Mouse (Mus musculus) ES-Bruce4 (cell line): ENCODE measurements around the gene Trim17. TPM values are rescaled to one million over a fixed set of nuclear protein-coding genes. Genes with fewer than 3 reads are reported as not detected.

ENCODE experiments used
- H3K27ac ChIP-seq: 2 replicates; pipeline ENCODE4 v1.5.1; 2012; ENCODE audit warnings: low read length, inconsistent platforms; ENCODE audit not compliant: insufficient read depth
- H3K27me3 ChIP-seq: 2 replicates; pipeline ENCODE4 v1.6.1; 2012; ENCODE audit warnings: mild to moderate bottlenecking, low read length, inconsistent platforms; ENCODE audit not compliant: control insufficient read depth, poor library complexity, insufficient read depth, severe bottlenecking
- H3K36me3 ChIP-seq: 2 replicates; pipeline ENCODE4 v1.6.1; 2012; ENCODE audit warnings: inconsistent platforms, mild to moderate bottlenecking, low read length, moderate library complexity; ENCODE audit not compliant: control insufficient read depth, poor library complexity, insufficient read depth, severe bottlenecking
- H3K4me1 ChIP-seq: one replicate; pipeline ENCODE4 v1.8.1; 2011; ENCODE audit warnings: low read length; ENCODE audit not compliant: control insufficient read depth, insufficient read depth
- H3K4me3 ChIP-seq: 2 replicates; pipeline ENCODE4 v1.5.1; 2011; ENCODE audit warnings: low read depth, mild to moderate bottlenecking, low read length
- H3K9ac ChIP-seq: 2 replicates; pipeline ENCODE4 v1.6.1; 2012; ENCODE audit warnings: low read depth, mild to moderate bottlenecking, inconsistent platforms; ENCODE audit not compliant: poor library complexity, severe bottlenecking
- H3K9me3 ChIP-seq: replicated peaks from 2 replicates; pipeline ENCODE4 v1.6.1; 2012; ENCODE audit warnings: mild to moderate bottlenecking, low read length, inconsistent platforms; ENCODE audit not compliant: control insufficient read depth, poor library complexity, insufficient read depth, severe bottlenecking
- CTCF ChIP-seq: IDR thresholded peaks from one replicate; pipeline ENCODE4 v1.8.1; 2011; ENCODE audit warnings: low read depth, low read length
- EP300 ChIP-seq: IDR thresholded peaks from 2 replicates; pipeline ENCODE4 v1.6.1; 2011; ENCODE audit warnings: low read depth, low read length; ENCODE audit not compliant: insufficient read depth
- POLR2A ChIP-seq: IDR thresholded peaks from one replicate; pipeline ENCODE4 v1.8.1; 2011; ENCODE audit warnings: low read length; ENCODE audit not compliant: insufficient read depth
- polyA plus RNA-seq: library from polyadenylated mRNA; stranded (reverse); fragments of >200 nt; gene quantifications from 2 replicates; pipeline ENCODE4 v1.2.4, GENCODE M21; 2011; ENCODE audit warnings: low read depth; ENCODE audit not compliant: missing spikeins, insufficient read depth, insufficient read length

Trim17 gene
- polyA plus RNA-seq, 1 experiment: not detected

DNA sequence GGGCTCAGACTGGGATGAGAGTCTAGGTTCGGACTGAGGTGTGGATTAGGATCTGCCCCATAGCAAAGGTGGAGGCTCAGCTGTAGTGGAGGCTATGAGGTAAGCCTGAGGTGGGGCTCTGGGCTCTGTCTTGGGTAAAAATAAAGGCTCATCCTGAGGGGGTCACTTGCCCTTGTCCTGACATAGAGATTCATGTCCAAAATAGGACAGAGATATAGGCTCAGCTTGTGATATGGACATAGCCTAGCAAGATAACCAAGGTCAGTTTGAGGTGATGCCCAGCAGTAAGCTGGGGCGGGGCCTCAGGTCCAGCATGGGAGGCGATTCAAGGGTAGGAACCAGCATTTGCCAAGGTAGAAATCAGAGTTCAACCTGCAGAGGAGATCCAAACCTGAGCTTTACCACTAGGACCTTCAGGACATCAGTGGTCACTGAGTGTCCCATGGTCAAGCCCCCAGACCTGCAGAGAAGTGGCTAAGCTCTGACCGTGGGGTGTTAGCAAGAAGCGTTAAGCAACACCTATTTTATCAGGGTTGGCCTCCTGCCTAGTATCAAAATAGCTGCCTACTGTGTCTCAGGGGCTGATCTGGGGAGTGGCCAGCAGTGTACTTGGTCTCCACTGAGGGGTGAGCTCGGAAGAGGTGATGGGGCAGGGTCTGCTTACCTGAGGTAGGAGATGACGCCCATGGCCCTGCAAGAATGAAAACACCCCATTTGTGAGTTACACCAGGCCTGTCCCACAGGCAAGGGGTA is 48.0 kb downstream of the Trim17 start:
- H3K4me1 ChIP-seq: no peaks in the 10 kb centered on the region

DNA sequence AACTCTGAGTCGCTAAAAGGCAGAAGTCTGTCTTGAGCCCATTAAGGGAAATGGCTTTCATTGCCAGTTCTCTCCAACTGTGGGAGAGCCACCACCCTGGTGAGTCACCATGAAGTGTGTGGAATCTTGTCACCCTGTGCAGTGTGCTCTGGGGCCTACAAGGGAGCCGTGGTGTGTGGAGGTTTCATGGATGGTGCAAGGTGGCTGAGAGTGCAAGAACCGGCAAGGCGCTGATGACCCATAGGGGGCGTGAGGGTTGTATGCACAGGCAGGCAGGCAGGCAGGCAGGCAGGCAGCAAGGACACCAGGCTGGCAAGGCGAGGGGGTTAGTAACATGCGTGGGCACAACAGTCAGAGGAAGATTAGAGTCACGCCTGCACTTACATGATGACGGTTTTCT is 60.6 kb downstream of the Trim17 start:
- Histone ChIP-seq H3K4me1 (no peaks in the 10 kb centered on the region), H3K9ac (no peak overlapping the region), H3K27me3 (no peaks in the 10 kb centered on the region), H3K36me3 (no peaks in the 10 kb centered on the region), H3K9me3 (no peaks in the 10 kb centered on the region), H3K4me3 (no peak overlapping the region), H3K27ac (no peak overlapping the region)
- TF ChIP-seq EP300: no peak
- peak; percentile 73 for TF ChIP-seq CTCF
- no peak for TF ChIP-seq POLR2A

More for the DNA sequence above, 48.0 kb downstream of the Trim17 start:
- Histone ChIP-seq H3K27me3 (no peaks in the 10 kb centered on the region), H3K36me3 (no peaks in the 10 kb centered on the region), H3K9me3 (no peaks in the 10 kb centered on the region), H3K9ac (no peak overlapping the region), H3K27ac (no peak overlapping the region), H3K4me3 (no peak overlapping the region)
- TF ChIP-seq POLR2A (no peak), CTCF (no peak), EP300 (no peak)

Other genes starting within 250 kb of the Trim17 start
- gene Olfr318, start 230.7 kb upstream of the Trim17 start, polyA plus RNA-seq: not detected in 2 replicates
- gene Olfr317, start 215.5 kb upstream of the Trim17 start, polyA plus RNA-seq: not detected in 2 replicates
- gene Olfr316, start 202.0 kb upstream of the Trim17 start, polyA plus RNA-seq: not detected in 2 replicates
- gene Olfr315, start 181.5 kb upstream of the Trim17 start, polyA plus RNA-seq: not detected in 2 replicates
- gene Olfr314, start 171.7 kb upstream of the Trim17 start, polyA plus RNA-seq: not detected in 2 replicates
- not detected in 2 replicates for gene Fam183b, start 152.7 kb upstream of the Trim17 start, polyA plus RNA-seq
- gene Olfr313, start 139.7 kb upstream of the Trim17 start, polyA plus RNA-seq: not detected in 2 replicates
- not detected in 2 replicates for gene Olfr312, start 125.4 kb upstream of the Trim17 start, polyA plus RNA-seq
- not detected in 2 replicates for gene Olfr311, start 115.4 kb upstream of the Trim17 start, polyA plus RNA-seq
- 3.2 and 5.2 TPM in 2 replicates for gene Gm12258, start 107.5 kb upstream of the Trim17 start, polyA plus RNA-seq
- 6.9 and 7.7 TPM in 2 replicates for gene 2810021J22Rik, start 87.5 kb upstream of the Trim17 start, polyA plus RNA-seq
- gene Zfp39, start 50.5 kb upstream of the Trim17 start, polyA plus RNA-seq: 5.1 and 6.1 TPM in 2 replicates
- not detected in 2 replicates for gene Btnl10, start 36.8 kb upstream of the Trim17 start, polyA plus RNA-seq
- gene Rnf187, start 15.8 kb upstream of the Trim17 start, polyA plus RNA-seq: 104 and 105 TPM in 2 replicates
- gene Hist3h2ba, start 5.8 kb upstream of the Trim17 start, polyA plus RNA-seq: 7.7 and 8.0 TPM in 2 replicates
- 2.9 and 3.7 TPM in 2 replicates for gene Hist3h2a, start within 50 bp of the Trim17 start, polyA plus RNA-seq
- gene Trim11, start 23.4 kb downstream of the Trim17 start, polyA plus RNA-seq: 22.5 and 25.6 TPM in 2 replicates
- gene Obscn, start 181.7 kb downstream of the Trim17 start, polyA plus RNA-seq: 0.35 and 1.3 TPM in 2 replicates
- gene Iba57, start 209.1 kb downstream of the Trim17 start, polyA plus RNA-seq: 3.0 and 4.0 TPM in 2 replicates
- not detected in 2 replicates for gene Gjc2, start 228.5 kb downstream of the Trim17 start, polyA plus RNA-seq
- gene Guk1, start 237.5 kb downstream of the Trim17 start, polyA plus RNA-seq: 54.0 and 54.9 TPM in 2 replicates
- gene Mrpl55, start 247.8 kb downstream of the Trim17 start, polyA plus RNA-seq: 41.7 and 48.2 TPM in 2 replicates